Mouse (Mus musculus) CH12.LX (cell line): ENCODE measurements around the gene Lhpp. TPM values are rescaled to one million over a fixed set of nuclear protein-coding genes. Genes with fewer than 3 reads are reported as not detected.

Source experiments
- DNase-seq: peaks from one replicate; pipeline ENCODE4 v3.0.0-alpha.2; 2013; ENCODE audit errors: extremely low read depth
- H3K27ac ChIP-seq: 2 replicates; pipeline ENCODE4 v1.5.1; 2012; ENCODE audit warnings: low read depth, mild to moderate bottlenecking, control low read depth, moderate library complexity; ENCODE audit not compliant: insufficient read depth
- H3K27me3 ChIP-seq: replicated peaks from 2 replicates; pipeline ENCODE3; 2012; ENCODE audit warnings: inconsistent platforms
- H3K36me3 ChIP-seq, 2 experiments: replicated peaks in 1 of 2; 2 replicates each; pipeline versions ENCODE3 to v1.6.1; 2012; ENCODE audit warnings: inconsistent platforms in 1 of 2, low read length in 1 of 2, mild to moderate bottlenecking in 1 of 2, mixed read lengths in 1 of 2, moderate library complexity in 1 of 2; ENCODE audit not compliant: control insufficient read depth in 1 of 2, insufficient read depth in 1 of 2
- H3K4me1 ChIP-seq, 2 experiments: 2 replicates each; pipeline ENCODE4 v1.6.1; 2012; ENCODE audit warnings: inconsistent platforms in 1 of 2, moderate library complexity in 1 of 2; ENCODE audit not compliant: insufficient read depth in 2 of 2, control insufficient read depth in 1 of 2
- H3K4me2 ChIP-seq: 2 replicates; pipeline ENCODE4 v1.6.1; 2012; ENCODE audit warnings: low read depth, mild to moderate bottlenecking, control low read depth; ENCODE audit not compliant: poor library complexity, insufficient read depth, severe bottlenecking
- H3K4me3 ChIP-seq, 3 experiments: fragments of 150-350 bp in 1 of 3; sonication (generic) in 1 of 3; replicated peaks in 1 of 3; 2 replicates each; pipeline versions ENCODE3 to v1.5.1; 2011 to 2012; ENCODE audit warnings: low read depth in 2 of 3, low read length in 2 of 3, mild to moderate bottlenecking in 2 of 3, moderate library complexity in 2 of 3, control low read depth in 1 of 3, improper control_type of control experiment in 1 of 3, inconsistent platforms in 1 of 3, mixed read lengths in 1 of 3; ENCODE audit not compliant: poor library complexity in 1 of 3
- H3K79me2 ChIP-seq: replicated peaks from 2 replicates; pipeline ENCODE4 v1.6.1; 2012; ENCODE audit warnings: mild to moderate bottlenecking, moderate library complexity; ENCODE audit not compliant: control insufficient read depth, poor library complexity, insufficient read depth, severe bottlenecking; ENCODE audit errors: extremely low read depth
- H3K9ac ChIP-seq: 2 replicates; pipeline ENCODE4 v1.6.1; 2012; ENCODE audit warnings: low read depth, mild to moderate bottlenecking, control low read depth, moderate library complexity; ENCODE audit not compliant: insufficient read depth
- H3K9me3 ChIP-seq: replicated peaks from 2 replicates; pipeline ENCODE3; 2012; ENCODE audit warnings: low read length, inconsistent platforms, mixed read lengths
- BHLHE40 ChIP-seq: IDR thresholded peaks from 2 replicates; pipeline ENCODE4 v1.6.1; 2011; ENCODE audit warnings: mild to moderate bottlenecking, low read depth, low read length, improper control_type of control experiment
- CHD1 ChIP-seq: IDR thresholded peaks from 2 replicates; pipeline ENCODE4 v1.6.1; 2012; ENCODE audit warnings: low read depth, low read length, improper control_type of control experiment, inconsistent platforms
- CHD2 ChIP-seq: IDR thresholded peaks from 2 replicates; pipeline ENCODE4 v1.6.1; 2011; ENCODE audit warnings: low read length, improper control_type of control experiment
- CTCF ChIP-seq, 2 experiments: IDR thresholded peaks in 1 of 2; conservative IDR thresholded peaks in 1 of 2; 2 replicates each; pipeline ENCODE4 v1.5.1; 2011 to 2012; ENCODE audit warnings: low read depth in 2 of 2, low read length in 2 of 2, improper control_type of control experiment in 1 of 2, inconsistent platforms in 1 of 2, mild to moderate bottlenecking in 1 of 2, moderate library complexity in 1 of 2
- ELF1 ChIP-seq: IDR thresholded peaks from 2 replicates; pipeline ENCODE4 v1.6.1; 2014; ENCODE audit warnings: low read depth, mild to moderate bottlenecking, inconsistent platforms, low read length, improper control_type of control experiment
- EP300 ChIP-seq: IDR thresholded peaks from 2 replicates; pipeline ENCODE4 v1.6.1; 2011; ENCODE audit warnings: low read length, improper control_type of control experiment
- ETS1 ChIP-seq: conservative IDR thresholded peaks from 2 replicates; pipeline ENCODE4 v1.6.1; 2012; ENCODE audit warnings: low read depth, mild to moderate bottlenecking, inconsistent platforms, low read length, improper control_type of control experiment, moderate library complexity
- GABPA ChIP-seq: IDR thresholded peaks from 2 replicates; pipeline ENCODE4 v1.6.1; 2012; ENCODE audit warnings: low read depth, low read length, improper control_type of control experiment, inconsistent platforms; ENCODE audit not compliant: insufficient replicate concordance
- HCFC1 ChIP-seq: IDR thresholded peaks from 2 replicates; pipeline ENCODE4 v1.6.1; 2012; ENCODE audit warnings: low read depth, mild to moderate bottlenecking, inconsistent platforms, low read length, improper control_type of control experiment
- IRF4 ChIP-seq: IDR thresholded peaks from 2 replicates; pipeline ENCODE4 v1.6.1; 2014; ENCODE audit warnings: low read depth, mild to moderate bottlenecking, inconsistent platforms, low read length, improper control_type of control experiment
- JUN ChIP-seq: IDR thresholded peaks from 2 replicates; pipeline ENCODE4 v1.6.1; 2011; ENCODE audit warnings: low read depth, mild to moderate bottlenecking, low read length, improper control_type of control experiment, moderate library complexity; ENCODE audit not compliant: insufficient read depth
- KAT2A ChIP-seq: IDR thresholded peaks from 2 replicates; pipeline ENCODE4 v1.6.1; 2012; ENCODE audit warnings: low read length, improper control_type of control experiment, inconsistent platforms; ENCODE audit not compliant: insufficient replicate concordance
- MAZ ChIP-seq: IDR thresholded peaks from 2 replicates; pipeline ENCODE4 v1.6.1; 2012; ENCODE audit warnings: low read depth, mild to moderate bottlenecking, inconsistent platforms, low read length, improper control_type of control experiment, moderate library complexity
- MEF2A ChIP-seq: IDR thresholded peaks from 2 replicates; pipeline ENCODE4 v1.6.1; 2014; ENCODE audit warnings: low read depth, mild to moderate bottlenecking, inconsistent platforms, low read length, improper control_type of control experiment, borderline replicate concordance
- MXI1 ChIP-seq: IDR thresholded peaks from 2 replicates; pipeline ENCODE4 v1.6.1; 2011; ENCODE audit warnings: mild to moderate bottlenecking, low read depth, low read length, improper control_type of control experiment
- NELFE ChIP-seq: IDR thresholded peaks from 2 replicates; pipeline ENCODE4 v1.6.1; 2011; ENCODE audit warnings: low read depth, low read length, improper control_type of control experiment
- NRF1 ChIP-seq: IDR thresholded peaks from 2 replicates; pipeline ENCODE4 v1.6.1; 2014; ENCODE audit warnings: low read depth, mild to moderate bottlenecking, inconsistent platforms, low read length, improper control_type of control experiment, moderate library complexity
- PAX5 ChIP-seq: IDR thresholded peaks from 2 replicates; pipeline ENCODE4 v1.6.1; 2012; ENCODE audit warnings: low read length, inconsistent platforms, mixed read lengths
- POLR2A ChIP-seq: IDR thresholded peaks from 2 replicates; pipeline ENCODE4 v1.6.1; 2011; ENCODE audit warnings: low read depth, mild to moderate bottlenecking, improper control_type of control experiment, low read length
- POLR2AphosphoS2 ChIP-seq: IDR thresholded peaks from 2 replicates; pipeline ENCODE4 v1.6.1; 2011; ENCODE audit warnings: low read depth, low read length, improper control_type of control experiment
- RAD21 ChIP-seq: IDR thresholded peaks from 2 replicates; pipeline ENCODE4 v1.6.1; 2011; ENCODE audit warnings: low read depth, mild to moderate bottlenecking, low read length, improper control_type of control experiment, moderate library complexity
- RCOR1 ChIP-seq: conservative IDR thresholded peaks from 2 replicates; pipeline ENCODE4 v1.6.1; 2012; ENCODE audit warnings: low read depth, mild to moderate bottlenecking, inconsistent platforms, low read length, improper control_type of control experiment
- SIN3A ChIP-seq: IDR thresholded peaks from 2 replicates; pipeline ENCODE4 v1.6.1; 2012; ENCODE audit warnings: low read length, improper control_type of control experiment, inconsistent platforms
- TCF12 ChIP-seq: IDR thresholded peaks from 2 replicates; pipeline ENCODE4 v1.6.1; 2014; ENCODE audit warnings: low read depth, mild to moderate bottlenecking, inconsistent platforms, low read length, improper control_type of control experiment
- UBTF ChIP-seq: IDR thresholded peaks from 2 replicates; pipeline ENCODE4 v1.6.1; 2012; ENCODE audit warnings: low read depth, mild to moderate bottlenecking, inconsistent platforms, low read length, improper control_type of control experiment, moderate library complexity
- USF2 ChIP-seq: conservative IDR thresholded peaks from 2 replicates; pipeline ENCODE4 v1.6.1; 2011; ENCODE audit warnings: low read depth, low read length, improper control_type of control experiment
- ZC3H11A ChIP-seq: IDR thresholded peaks from 2 replicates; pipeline ENCODE4 v1.6.1; 2012; ENCODE audit warnings: low read depth, mild to moderate bottlenecking, inconsistent platforms, low read length, improper control_type of control experiment
- ZMIZ1 ChIP-seq: IDR thresholded peaks from 2 replicates; pipeline ENCODE4 v1.6.1; 2012; ENCODE audit warnings: low read depth, mild to moderate bottlenecking, inconsistent platforms, low read length, improper control_type of control experiment
- ZNF384 ChIP-seq: IDR thresholded peaks from 2 replicates; pipeline ENCODE4 v1.6.1; 2012; ENCODE audit warnings: low read depth, low read length, improper control_type of control experiment, inconsistent platforms
- dilution Hi-C: fragments of 300-500 bp; cut with MboI; formaldehyde crosslinking; loops from 2 replicates; pipeline ENCODE4 v1.14.3; 2020; ENCODE audit warnings: low sequenced_read_pairs; ENCODE audit not compliant: extremely low pct_unique_long_range_greater_than_20kb, extremely low pct_ligation_motif_present
- in situ Hi-C: fragments of 300-500 bp; cut with MboI; formaldehyde crosslinking; loops from 3 replicates; pipeline ENCODE4 v1.14.3; 2019; ENCODE audit warnings: low sequenced_read_pairs, low pct_ligation_motif_present, low pct_unique_long_range_greater_than_20kb, mixed read lengths
- polyA plus RNA-seq: library from polyadenylated mRNA; unstranded; fragments of >175 nt; gene quantifications from 2 replicates; pipeline ENCODE4 v1.2.1, GENCODE M21; 2012; ENCODE audit warnings: low read depth; ENCODE audit not compliant: insufficient read length
- total RNA-seq, 2 experiments: library from RNA; depleted of rRNA; stranded (reverse); fragments of 300-350 nt in 1 of 2; fragments of >200 nt in 1 of 2; gene quantifications; 2 replicates each; pipeline ENCODE4 v1.2.3; 2012 to 2014

Gene Lhpp
- total and polyA plus RNA-seq, 3 experiments: 7.8 to 15.4 (median 14.6) TPM

DNA sequence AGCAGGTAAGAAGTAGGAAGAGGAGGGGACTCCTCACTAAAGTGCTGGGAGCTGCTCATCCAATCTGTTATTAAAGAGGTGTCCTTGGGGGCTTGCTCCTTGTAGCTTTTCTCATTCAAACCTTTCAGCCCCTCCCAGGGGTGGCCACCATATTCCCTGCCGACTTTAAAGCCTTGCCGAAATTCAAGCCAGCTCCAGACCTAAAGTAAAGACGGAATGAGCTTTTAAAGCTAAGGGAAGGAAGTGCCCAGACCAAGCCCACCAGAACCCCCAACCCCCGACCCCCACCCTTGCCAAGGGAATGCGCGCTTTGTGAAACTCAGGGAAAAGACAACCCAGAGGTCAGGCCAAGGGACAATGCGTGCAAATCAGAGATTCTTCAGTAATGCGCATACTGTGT lies 9.5 kb upstream of the Lhpp start:
- dilution Hi-C loops: no loop called here
- Histone ChIP-seq H3K4me1 (peaks cover 0 to 13% of the 10 kb centered on the region in 2 experiments; a peak in 2 of 4 replicates), H3K36me3 (no peaks in the 10 kb centered on the region), H3K9ac (no peak overlapping the region), H3K4me3 (no peak overlapping the region), H3K9me3 (peaks cover 6% of the 10 kb centered on the region), H3K27me3 (peaks cover 90% of the 10 kb centered on the region), H3K79me2 (no peaks in the 10 kb centered on the region), H3K4me2 (no peak overlapping the region), H3K27ac (no peak overlapping the region)
- in situ Hi-C loops: no loop called here
- TF ChIP-seq IRF4 (no peak), CTCF (conservative IDR thresholded peaks at IDR 0.05 in 1 of 2, IDR thresholded peaks at IDR 0.05 in 1 of 2; ENCODE audit: low read depth in 2 of 2, low read length in 2 of 2) (no peak), MEF2A (no peak), ELF1 (no peak), KAT2A (no peak), USF2 (no peak), POLR2AphosphoS2 (no peak), RCOR1 (no peak), TCF12 (no peak), POLR2A (no peak), ETS1 (no peak), ZMIZ1 (no peak), ZNF384 (no peak), NELFE (no peak), BHLHE40 (no peak), HCFC1 (no peak), MAZ (no peak)
- DNase-seq: no peak

DNA sequence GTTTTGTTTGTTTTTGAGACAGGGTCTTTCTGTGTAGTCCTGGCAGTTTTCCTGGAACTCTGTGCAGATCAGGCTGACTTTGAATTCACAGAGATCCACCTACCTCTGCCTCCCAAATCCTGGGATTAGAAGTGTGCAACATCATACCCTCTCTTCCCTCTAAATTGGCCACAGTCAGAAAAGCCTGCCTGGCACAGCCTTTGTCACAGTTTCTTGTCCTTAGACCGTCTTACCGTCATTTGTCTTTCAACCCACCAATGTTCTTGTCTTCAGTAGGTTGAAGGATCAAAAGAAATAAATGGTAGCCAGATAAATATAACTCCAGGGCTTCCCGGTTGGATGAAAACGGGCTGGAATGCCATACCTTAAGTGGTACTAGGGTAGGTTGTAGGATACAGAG lies 5.7 kb upstream of the Lhpp start:
- peaks cover 0 to 7% of the 10 kb centered on the region in 2 experiments; a peak in 2 of 4 replicates for H3K4me1 ChIP-seq
- no peak overlapping the region for H3K4me2 ChIP-seq
- H3K36me3 ChIP-seq: no peaks in the 10 kb centered on the region
- H3K4me3 ChIP-seq: no peak overlapping the region
- TF ChIP-seq SIN3A (no peak), GABPA (no peak), ETS1 (no peak), MAZ (no peak), POLR2A (no peak), UBTF (no peak), NRF1 (no peak), RAD21 (no peak), JUN (no peak), CHD2 (no peak), PAX5 (no peak), NELFE (no peak), RCOR1 (no peak), MXI1 (no peak), EP300 (no peak), MEF2A (no peak), ZC3H11A (no peak), CHD1 (no peak), BHLHE40 (no peak)
- peaks cover 87% of the 10 kb centered on the region for H3K27me3 ChIP-seq
- in situ Hi-C loops: no loop called here
- DNase-seq: no peak
- H3K9ac ChIP-seq: no peak overlapping the region
- H3K9me3 ChIP-seq: no peaks in the 10 kb centered on the region
- no peak overlapping the region for H3K27ac ChIP-seq
- dilution Hi-C loops: no loop called here
- H3K79me2 ChIP-seq: no peaks in the 10 kb centered on the region
